Mouse (Mus musculus) MEL (cell line): Measurements from ENCODE around the gene Hs1bp3.

Experiments
- GATA1 ChIP-seq: IDR thresholded peaks from 2 replicates; pipeline ENCODE4 v1.6.1; 2011; ENCODE audit warnings: low read depth, low read length, improper control_type of control experiment
- POLR2A ChIP-seq, 2 experiments: IDR thresholded peaks; 2 replicates each; pipeline ENCODE4 v1.6.1; 2011 to 2012; ENCODE audit warnings: low read length in 2 of 2, mild to moderate bottlenecking in 2 of 2, control low read depth in 1 of 2, improper control_type of control experiment in 1 of 2, low read depth in 1 of 2, moderate library complexity in 1 of 2; ENCODE audit not compliant: control insufficient read depth in 1 of 2, insufficient read depth in 1 of 2, poor library complexity in 1 of 2
- ZNF384 ChIP-seq: IDR thresholded peaks from 2 replicates; pipeline ENCODE4 v1.6.1; 2012; ENCODE audit warnings: low read depth, mild to moderate bottlenecking, inconsistent platforms, low read length, improper control_type of control experiment

- TF ChIP-seq POLR2A (IDR thresholded peaks at IDR 0.05; ENCODE audit: control insufficient read depth in 1 of 2, insufficient read depth in 1 of 2, low read depth in 1 of 2, low read length in 2 of 2, poor library complexity in 1 of 2) (no peak), ZNF384 (no peak), GATA1 (no peak)
Observed at GRCm38 (mm10) chr12:8372511-8373180, 59.4 kb downstream of the Hs1bp3 start.
